Mouse (Mus musculus) kidney, postnatal 0 days (tissue): ENCODE measurements at regions not wholly inside any gene's neighbourhood (a gene's known extent, or its start where the extent isn't known, plus 50 kb on each side); places are given as distances from the start of the nearest gene placed in this dataset.

Experiments used
- ATAC-seq: fragments of 200-750 bp; cut with Nextera tagmentation; replicated peaks from 2 replicates; pipeline ENCODE4 v1.8.0; 2017; ENCODE audit warnings: low read depth, moderate number of reproducible peaks, moderate TSS enrichment, moderate library complexity; ENCODE audit not compliant: low FRiP score
- DNase-seq: peaks from one replicate; pipeline ENCODE4 v3.0.0-alpha.2; 2016; ENCODE audit warnings: low spot score
- H3K27ac ChIP-seq: fragments of 300-500 bp; sonication (generic); 2 replicates; pipeline ENCODE4 v1.5.1; 2014; ENCODE audit warnings: mild to moderate bottlenecking
- H3K27me3 ChIP-seq: fragments of 300-500 bp; sonication (generic); 2 replicates; pipeline ENCODE4 v1.6.1; 2014; ENCODE audit warnings: low read length, mixed read lengths; ENCODE audit not compliant: insufficient read depth
- H3K36me3 ChIP-seq: fragments of 300-500 bp; sonication (generic); 2 replicates; pipeline ENCODE4 v1.6.1; 2014; ENCODE audit warnings: low read length, mixed read lengths; ENCODE audit not compliant: insufficient read depth
- H3K4me1 ChIP-seq: fragments of 300-500 bp; sonication (generic); replicated peaks from 2 replicates; pipeline ENCODE4 v1.6.1; 2014; ENCODE audit warnings: antibody characterized with exemption, low read length, mixed read lengths; ENCODE audit not compliant: insufficient read depth
- H3K4me2 ChIP-seq: fragments of 300-500 bp; sonication (generic); 2 replicates; pipeline ENCODE4 v1.6.1; 2014; ENCODE audit warnings: mild to moderate bottlenecking, low read length, moderate library complexity, mixed read lengths
- H3K4me3 ChIP-seq: fragments of 300-500 bp; sonication (generic); replicated peaks from 2 replicates; pipeline ENCODE4 v1.5.1; 2014; ENCODE audit warnings: low read depth, low read length
- H3K9ac ChIP-seq: fragments of 300-500 bp; sonication (generic); 2 replicates; pipeline ENCODE4 v1.6.1; 2014; ENCODE audit warnings: low read depth, low read length
- H3K9me3 ChIP-seq: fragments of 300-500 bp; sonication (generic); replicated peaks from 2 replicates; pipeline ENCODE4 v1.6.1; 2016; ENCODE audit warnings: low read length, inconsistent platforms, mixed read lengths
- CTCF ChIP-seq: IDR thresholded peaks from 2 replicates; pipeline ENCODE4 v1.5.1; 2016; ENCODE audit warnings: antibody characterized with exemption, low read depth, mild to moderate bottlenecking, moderate library complexity
- WGBS: fragments of 180-500 bp; shearing (Covaris S2); extraction: QIAGEN DNeasy Blood & Tissue Kit; methylation state at CpG from one replicate; pipeline ENCODE4 v1.1.7; 2014; 5-methylcytosine and 5-hydroxymethylcytosine counted together

GRCm38 (mm10) chr9:120877101-120877500 is 51.9 kb upstream of the Ctnnb1 start:
- 84% methylated on average over 2 of the region's 2 CpGs for whole genome bisulfite sequencing
- H3K9me3 ChIP-seq = no peaks in the 10 kb centered on the region
- no peak overlapping the region for H3K27ac ChIP-seq
- DNase-seq = no peak
- no peaks in the 10 kb centered on the region for H3K27me3 ChIP-seq
- no peak for TF ChIP-seq CTCF
- peaks cover 19% of the 10 kb centered on the region for H3K4me1 ChIP-seq
- no peak for ATAC-seq
- no peak overlapping the region for H3K9ac ChIP-seq
- no peaks in the 10 kb centered on the region for H3K36me3 ChIP-seq
- no peak overlapping the region for H3K4me3 ChIP-seq
- no peak overlapping the region for H3K4me2 ChIP-seq
